Mouse (Mus musculus): ENCODE data around the gene Kif18a. TPM values are rescaled to one million over a fixed set of nuclear protein-coding genes. Genes with fewer than 3 reads are reported as not detected.

The Kif18a gene
- polyA plus RNA-seq, 1 experiment from 2014 or later, result 15.5 TPM

GRCm38 (mm10) chr2:109386211-109386610 lies 105.7 kb downstream of the Kif18a start:
- Histone ChIP-seq H3K9me3 (replicated peaks; ENCODE audit: control insufficient read depth, low read length) (no peaks in the 10 kb centered on the region), H3K27me3 (ENCODE audit: control insufficient read depth, insufficient read depth, low read length) (no peaks in the 10 kb centered on the region), H3K36me3 (ENCODE audit: control insufficient read depth, insufficient read depth, low read length) (no peaks in the 10 kb centered on the region), H3K27ac (ENCODE audit: low read depth, low read length) (no peak overlapping the region), H3K4me2 (no peak overlapping the region), H3K9ac (ENCODE audit: low read depth, low read length) (no peak overlapping the region), H3K4me1 (ENCODE audit: control insufficient read depth, insufficient read depth, low read length) (no peaks in the 10 kb centered on the region), H3K4me3 (ENCODE audit: low read depth, low read length) (no peak overlapping the region)
- ATAC-seq (replicated peaks; ENCODE audit: insufficient number of reproducible peaks, low FRiP score, low TSS enrichment), result no peak
- 72% methylated on average over 1 of the region's 1 CpGs for WGBS (ENCODE audit: insufficient replicate concordance)

GRCm38 (mm10) chr2:109388733-109389132 lies 108.2 kb downstream of the Kif18a start:
- no peak overlapping the region for H3K4me2 ChIP-seq
- H3K36me3 ChIP-seq (ENCODE audit: control insufficient read depth, insufficient read depth, low read length), result no peaks in the 10 kb centered on the region
- H3K9me3 ChIP-seq (replicated peaks; ENCODE audit: control insufficient read depth, low read length), result no peaks in the 10 kb centered on the region
- H3K27me3 ChIP-seq (ENCODE audit: control insufficient read depth, insufficient read depth, low read length), result no peaks in the 10 kb centered on the region
- 66% methylated on average over 5 of the region's 5 CpGs for WGBS (ENCODE audit: insufficient replicate concordance)
- H3K4me1 ChIP-seq (ENCODE audit: control insufficient read depth, insufficient read depth, low read length), result no peaks in the 10 kb centered on the region
- no peak overlapping the region for H3K9ac ChIP-seq (ENCODE audit: low read depth, low read length)
- no peak overlapping the region for H3K4me3 ChIP-seq (ENCODE audit: low read depth, low read length)
- no peak for ATAC-seq (replicated peaks; ENCODE audit: insufficient number of reproducible peaks, low FRiP score, low TSS enrichment)
- H3K27ac ChIP-seq (ENCODE audit: low read depth, low read length), result no peak overlapping the region

- 36% methylated on average over 1 of the region's 1 CpGs for WGBS (ENCODE audit: insufficient replicate concordance)
Measured at GRCm38 (mm10) chr2:109389977-109390376, 109.4 kb downstream of the Kif18a start.

More at GRCm38 (mm10) chr2:109389977-109390376, 109.4 kb downstream of the Kif18a start:
- Histone ChIP-seq H3K4me3 (ENCODE audit: low read depth, low read length) (no peak overlapping the region), H3K36me3 (ENCODE audit: control insufficient read depth, insufficient read depth, low read length) (no peaks in the 10 kb centered on the region), H3K9me3 (replicated peaks; ENCODE audit: control insufficient read depth, low read length) (no peaks in the 10 kb centered on the region), H3K4me1 (ENCODE audit: control insufficient read depth, insufficient read depth, low read length) (no peaks in the 10 kb centered on the region), H3K9ac (ENCODE audit: low read depth, low read length) (no peak overlapping the region), H3K27me3 (ENCODE audit: control insufficient read depth, insufficient read depth, low read length) (no peaks in the 10 kb centered on the region), H3K27ac (ENCODE audit: low read depth, low read length) (no peak overlapping the region), H3K4me2 (no peak overlapping the region)
- no peak for ATAC-seq (replicated peaks; ENCODE audit: insufficient number of reproducible peaks, low FRiP score, low TSS enrichment)

Other genes with a start within 250 kb of the Kif18a start
- 14.8 and 16.2 TPM in 2 replicates for gene Mettl15, start within 50 bp of the Kif18a start, polyA plus RNA-seq (2014; fragmentation: Nextera tagmentation; extraction: Ambion mirVana)